Mouse (Mus musculus): ENCODE measurements at regions not wholly inside any gene's neighbourhood (a gene's known extent, or its start where the extent isn't known, plus 50 kb on each side); places are given as distances from the start of the nearest gene placed in this dataset.

- ChIA-PET CTCF (interaction anchor here in 1 of 4 experiments (0.6 kb wide), 1 partner anchor 97 kb away, joined by 5 read pairs; no protein-coding TSS in a partner anchor), POLR2A (no interaction called here)
These were observed 80.0 kb upstream of the Hpgds start for GRCm38 (mm10) chr6:65224723-65225122.

- ChIA-PET CTCF (no interaction called here), POLR2A (no interaction called here)
These were observed 117.9 kb upstream of the Hpgds start for GRCm38 (mm10) chr6:65262572-65262971.

GRCm38 (mm10) chr6:65270723-65271122 lies 110.2 kb upstream of the C130060K24Rik start:
- POLR2A ChIA-PET: interaction anchor here in 2 of 4 experiments (0.6 to 1.1 kb wide), 3 partner anchors 58 to 1767 kb away, joined by 3 to 5 read pairs (median 4); partner anchors contain the start of gene Gadd45a (in 1 of the 2)
- CTCF ChIA-PET: interaction anchor here in 1 of 4 experiments (0.5 kb wide), 1 partner anchor 1971 kb away, joined by 4 read pairs; no protein-coding TSS in a partner anchor

- ChIA-PET POLR2A (no interaction called here), CTCF (no interaction called here)
These were observed 70.7 kb upstream of the C130060K24Rik start for GRCm38 (mm10) chr6:65310176-65310575.

DNA sequence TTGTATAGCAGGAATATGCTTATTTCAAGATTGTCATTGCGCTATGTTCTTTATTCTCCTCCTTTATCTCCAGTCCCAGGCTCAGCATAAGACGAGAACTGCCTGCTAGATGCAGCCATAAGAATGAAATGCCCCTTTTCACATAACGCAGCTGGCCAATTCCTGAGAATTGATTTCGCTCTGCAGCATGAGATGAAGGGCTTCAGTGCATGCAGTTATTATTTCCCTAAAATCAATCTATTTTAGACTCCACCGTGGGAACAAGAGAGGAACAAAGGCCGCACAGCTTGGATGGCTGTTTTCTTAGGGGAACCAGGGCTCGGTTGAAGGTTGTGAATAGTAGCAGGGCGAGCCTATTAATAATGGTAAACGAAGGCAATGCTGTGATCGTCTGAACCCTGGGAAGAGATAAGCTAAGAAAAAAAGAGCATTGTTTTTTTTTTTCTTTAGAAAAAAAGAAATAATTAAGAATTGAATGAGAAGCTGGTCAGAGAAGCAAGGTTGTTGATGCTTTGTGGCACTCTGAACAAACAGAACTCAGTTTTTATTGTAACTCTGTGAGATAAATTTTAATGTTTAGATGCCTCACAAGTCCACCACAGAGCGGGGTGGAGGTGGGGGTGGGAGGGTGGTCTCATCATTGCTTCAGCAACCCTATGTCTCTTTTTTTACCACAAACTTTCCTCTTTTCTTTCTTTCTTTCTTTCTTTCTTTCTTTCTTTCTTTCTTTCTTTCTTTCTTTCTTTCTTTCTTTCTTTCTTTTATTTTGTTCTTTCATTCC lies 69.9 kb upstream of the C130060K24Rik start:
- CTCF ChIA-PET: no interaction called here
- POLR2A ChIA-PET: no interaction called here

GRCm38 (mm10) chr6:65311778-65312177 lies 69.1 kb upstream of the C130060K24Rik start:
- POLR2A ChIA-PET: no interaction called here
- CTCF ChIA-PET: no interaction called here
